Mouse (Mus musculus) ES-Bruce4 (cell line): ENCODE data around the gene Ang4. TPM values are rescaled to one million over a fixed set of nuclear protein-coding genes. Genes with fewer than 3 reads are reported as not detected.

ENCODE experiments used
- H3K27ac ChIP-seq: 2 replicates; pipeline ENCODE4 v1.5.1; 2012; ENCODE audit warnings: low read length, inconsistent platforms; ENCODE audit not compliant: insufficient read depth
- H3K27me3 ChIP-seq: 2 replicates; pipeline ENCODE4 v1.6.1; 2012; ENCODE audit warnings: mild to moderate bottlenecking, low read length, inconsistent platforms; ENCODE audit not compliant: control insufficient read depth, poor library complexity, insufficient read depth, severe bottlenecking
- H3K36me3 ChIP-seq: 2 replicates; pipeline ENCODE4 v1.6.1; 2012; ENCODE audit warnings: inconsistent platforms, mild to moderate bottlenecking, low read length, moderate library complexity; ENCODE audit not compliant: control insufficient read depth, poor library complexity, insufficient read depth, severe bottlenecking
- H3K4me1 ChIP-seq: one replicate; pipeline ENCODE4 v1.8.1; 2011; ENCODE audit warnings: low read length; ENCODE audit not compliant: control insufficient read depth, insufficient read depth
- H3K4me3 ChIP-seq: 2 replicates; pipeline ENCODE4 v1.5.1; 2011; ENCODE audit warnings: low read depth, mild to moderate bottlenecking, low read length
- H3K9ac ChIP-seq: 2 replicates; pipeline ENCODE4 v1.6.1; 2012; ENCODE audit warnings: low read depth, mild to moderate bottlenecking, inconsistent platforms; ENCODE audit not compliant: poor library complexity, severe bottlenecking
- H3K9me3 ChIP-seq: replicated peaks from 2 replicates; pipeline ENCODE4 v1.6.1; 2012; ENCODE audit warnings: mild to moderate bottlenecking, low read length, inconsistent platforms; ENCODE audit not compliant: control insufficient read depth, poor library complexity, insufficient read depth, severe bottlenecking
- CTCF ChIP-seq: IDR thresholded peaks from one replicate; pipeline ENCODE4 v1.8.1; 2011; ENCODE audit warnings: low read depth, low read length
- EP300 ChIP-seq: IDR thresholded peaks from 2 replicates; pipeline ENCODE4 v1.6.1; 2011; ENCODE audit warnings: low read depth, low read length; ENCODE audit not compliant: insufficient read depth
- POLR2A ChIP-seq: IDR thresholded peaks from one replicate; pipeline ENCODE4 v1.8.1; 2011; ENCODE audit warnings: low read length; ENCODE audit not compliant: insufficient read depth
- polyA plus RNA-seq: library from polyadenylated mRNA; stranded (reverse); fragments of >200 nt; gene quantifications from 2 replicates; pipeline ENCODE4 v1.2.4, GENCODE M21; 2011; ENCODE audit warnings: low read depth; ENCODE audit not compliant: missing spikeins, insufficient read depth, insufficient read length

The Ang4 gene
- polyA plus RNA-seq, 1 experiment = not detected

GRCm38 (mm10) chr14:51738411-51739149, 34.8 kb downstream of the Ang4 start:
- Histone ChIP-seq H3K27me3 (peaks cover 3% of the 10 kb centered on the region; the same call in 1 of the 2 replicates), H3K9ac (no peak overlapping the region), H3K36me3 (no peaks in the 10 kb centered on the region), H3K4me3 (peak overlapping the region; percentile 27), H3K4me1 (no peaks in the 10 kb centered on the region), H3K9me3 (no peaks in the 10 kb centered on the region), H3K27ac (no peak overlapping the region)
- no peak for TF ChIP-seq POLR2A
- TF ChIP-seq EP300 = no peak
- TF ChIP-seq CTCF = no peak

GRCm38 (mm10) chr14:51737967-51738366, 35.4 kb downstream of the Ang4 start:
- H3K27ac ChIP-seq = no peak overlapping the region
- H3K4me1 ChIP-seq = no peaks in the 10 kb centered on the region
- peak overlapping the region; percentile 39 for H3K4me3 ChIP-seq
- H3K9me3 ChIP-seq = no peaks in the 10 kb centered on the region
- no peak for TF ChIP-seq EP300
- H3K27me3 ChIP-seq = peaks cover 3% of the 10 kb centered on the region; the same call in 1 of the 2 replicates
- no peak overlapping the region for H3K9ac ChIP-seq
- no peaks in the 10 kb centered on the region for H3K36me3 ChIP-seq

GRCm38 (mm10) chr14:51717083-51717482, 56.3 kb downstream of the Ang4 start, which contains the start of gene Gm5800:
TSS of gene Gm5800 (minus strand) at chr14:51717183.
- H3K27me3 ChIP-seq = no peaks in the 10 kb centered on the region
- no peak within 1 kb of the TSS for H3K9ac ChIP-seq
- no peak within 1 kb of the TSS for H3K27ac ChIP-seq
- no peaks in the 10 kb centered on the region for H3K36me3 ChIP-seq
- TF ChIP-seq CTCF = no peak
- no peak for TF ChIP-seq POLR2A
- TF ChIP-seq EP300 = no peak
- no peaks in the 10 kb centered on the region for H3K4me1 ChIP-seq
- no peak within 1 kb of the TSS for H3K4me3 ChIP-seq
- H3K9me3 ChIP-seq = no peaks in the 10 kb centered on the region

Other genes starting within 250 kb of the Ang4 start
- not detected in 2 replicates for gene Gm5622, start 220.8 kb downstream of the Ang4 start, polyA plus RNA-seq
- not detected in 2 replicates for gene Gm17175, start 199.5 kb downstream of the Ang4 start, polyA plus RNA-seq
- gene Gm17174, start 181.5 kb downstream of the Ang4 start, polyA plus RNA-seq = not detected in 2 replicates
- not detected in 2 replicates for gene Gm17078, start 162.3 kb downstream of the Ang4 start, polyA plus RNA-seq
- gene Gm4181, start 137.9 kb downstream of the Ang4 start, polyA plus RNA-seq = not detected in 2 replicates
- not detected in 2 replicates for gene Gm17079, start 78.1 kb downstream of the Ang4 start, polyA plus RNA-seq
- gene Gm5800, start 56.4 kb downstream of the Ang4 start, polyA plus RNA-seq = not detected in 2 replicates
- not detected in 2 replicates for gene AY358078, start 26.5 kb upstream of the Ang4 start, polyA plus RNA-seq
- not detected in 2 replicates for gene Ear6, start 80.1 kb upstream of the Ang4 start, polyA plus RNA-seq
- 19.2 and 24.2 TPM in 2 replicates for gene Mettl17, start 111.3 kb upstream of the Ang4 start, polyA plus RNA-seq
- 2.7 and 3.3 TPM in 2 replicates for gene Slc39a2, start 119.3 kb upstream of the Ang4 start, polyA plus RNA-seq
- gene Ndrg2, start 140.6 kb upstream of the Ang4 start, polyA plus RNA-seq = 26.7 and 30.2 TPM in 2 replicates
- not detected in 2 replicates for gene Tppp2, start 144.8 kb upstream of the Ang4 start, polyA plus RNA-seq
- not detected in 2 replicates for gene Rnase13, start 149.2 kb upstream of the Ang4 start, polyA plus RNA-seq
- gene Arhgef40, start 211.1 kb upstream of the Ang4 start, polyA plus RNA-seq = 20.5 and 24.8 TPM in 2 replicates
- gene Tmem253, start 242.1 kb upstream of the Ang4 start, polyA plus RNA-seq = 1.3 and 1.9 TPM in 2 replicates
- 64.5 and 69.1 TPM in 2 replicates for gene Zfp219, start 247.1 kb upstream of the Ang4 start, polyA plus RNA-seq